Mouse (Mus musculus) forebrain, embryonic 13.5 days (tissue): ENCODE measurements at regions not wholly inside any gene's neighbourhood (a gene's known extent, or its start where the extent isn't known, plus 50 kb on each side); places are given as distances from the start of the nearest gene placed in this dataset.

ENCODE experiments used
- ATAC-seq: fragments of 200-750 bp; cut with Nextera tagmentation; 2 replicates; pipeline ENCODE4 v1.8.0; 2017
- H3K27ac ChIP-seq: fragments of 300-500 bp; sonication (generic); 2 replicates; pipeline ENCODE4 v1.5.1; 2015; ENCODE audit warnings: inconsistent platforms, mild to moderate bottlenecking, moderate library complexity
- H3K27me3 ChIP-seq: fragments of 300-500 bp; sonication (generic); 2 replicates; pipeline ENCODE4 v1.6.1; 2015; ENCODE audit warnings: mild to moderate bottlenecking, inconsistent platforms
- H3K36me3 ChIP-seq: fragments of 300-500 bp; sonication (generic); 2 replicates; pipeline ENCODE4 v1.6.1; 2015; ENCODE audit warnings: mild to moderate bottlenecking, inconsistent platforms; ENCODE audit not compliant: poor library complexity, severe bottlenecking
- H3K4me1 ChIP-seq: fragments of 300-500 bp; sonication (generic); 2 replicates; pipeline ENCODE4 v1.6.1; 2015; ENCODE audit warnings: inconsistent platforms
- H3K4me2 ChIP-seq: fragments of 300-500 bp; sonication (generic); 2 replicates; pipeline ENCODE4 v1.6.1; 2015; ENCODE audit warnings: inconsistent platforms, mild to moderate bottlenecking, moderate library complexity
- H3K4me3 ChIP-seq: fragments of 300-500 bp; sonication (generic); 2 replicates; pipeline ENCODE4 v1.5.1; 2015; ENCODE audit warnings: mild to moderate bottlenecking, inconsistent platforms
- H3K9ac ChIP-seq: fragments of 300-500 bp; sonication (generic); 2 replicates; pipeline ENCODE4 v1.6.1; 2015; ENCODE audit warnings: mild to moderate bottlenecking, inconsistent platforms
- H3K9me3 ChIP-seq: fragments of 300-500 bp; sonication (generic); replicated peaks from 2 replicates; pipeline ENCODE4 v1.6.1; 2016; ENCODE audit warnings: inconsistent platforms
- WGBS: fragments of 180-500 bp; shearing (Covaris S2); methylation state at CpG from one replicate; pipeline ENCODE4 v1.1.7; 2015; 5-methylcytosine and 5-hydroxymethylcytosine counted together

GRCm38 (mm10) chr1:121085101-121085727 lies 247.2 kb downstream of the Insig2 start:
- H3K27me3 ChIP-seq: peaks cover 23% of the 10 kb centered on the region
- peak overlapping the region; percentile 60; the same call in 1 of the 2 replicates for H3K27ac ChIP-seq
- 12% methylated on average over 2 of the region's 2 CpGs for WGBS
- no peaks in the 10 kb centered on the region for H3K36me3 ChIP-seq
- peaks cover 27% of the 10 kb centered on the region for H3K4me1 ChIP-seq
- H3K9ac ChIP-seq: no peak overlapping the region
- no peak overlapping the region for H3K4me3 ChIP-seq
- no peak overlapping the region for H3K4me2 ChIP-seq
- peak; percentile 78 for ATAC-seq
- no peaks in the 10 kb centered on the region for H3K9me3 ChIP-seq

GRCm38 (mm10) chr1:121087124-121087887 lies 245.1 kb downstream of the Insig2 start:
- Histone ChIP-seq H3K36me3 (no peaks in the 10 kb centered on the region), H3K4me2 (peak overlapping the region; percentile 16; the same call in 1 of the 2 replicates), H3K4me1 (peaks cover 27% of the 10 kb centered on the region), H3K27me3 (peaks cover 25% of the 10 kb centered on the region), H3K9ac (no peak overlapping the region), H3K4me3 (no peak overlapping the region), H3K9me3 (no peaks in the 10 kb centered on the region), H3K27ac (no peak overlapping the region)
- WGBS: 16% methylated on average over 7 of the region's 7 CpGs
- peak; percentile 77 for ATAC-seq

- H3K27ac ChIP-seq: no peak overlapping the region
- no peak overlapping the region for H3K4me3 ChIP-seq
- H3K9ac ChIP-seq: no peak overlapping the region
- H3K4me1 ChIP-seq: peaks cover 15% of the 10 kb centered on the region
- no peak overlapping the region for H3K4me2 ChIP-seq
- no peaks in the 10 kb centered on the region for H3K36me3 ChIP-seq
- ATAC-seq: no peak
- H3K9me3 ChIP-seq: no peaks in the 10 kb centered on the region
- 89% methylated on average over 4 of the region's 4 CpGs for WGBS
- H3K27me3 ChIP-seq: peaks cover 41% of the 10 kb centered on the region
Observed at GRCm38 (mm10) chr1:121090628-121091027, 241.8 kb downstream of the Insig2 start.

- 76% methylated on average over 5 of the region's 5 CpGs for WGBS
- peaks cover 57% of the 10 kb centered on the region for H3K27me3 ChIP-seq
Observed at GRCm38 (mm10) chr1:121092870-121093269, 239.5 kb downstream of the Insig2 start.

GRCm38 (mm10) chr1:121096551-121097550 lies 235.5 kb downstream of the Insig2 start:
- Histone ChIP-seq H3K27me3 (peaks cover 74% of the 10 kb centered on the region), H3K4me3 (peak overlapping the region; percentile 19), H3K9ac (no peak overlapping the region), H3K4me2 (peak overlapping the region; percentile 55), H3K36me3 (no peaks in the 10 kb centered on the region), H3K9me3 (no peaks in the 10 kb centered on the region), H3K27ac (no peak overlapping the region), H3K4me1 (peaks cover 16% of the 10 kb centered on the region)
- 1% methylated on average over 28 of the region's 28 CpGs for WGBS
- ATAC-seq: peak; percentile 41; the same call in 1 of the 2 replicates

More at GRCm38 (mm10) chr1:121092870-121093269, 239.5 kb downstream of the Insig2 start:
- Histone ChIP-seq H3K36me3 (no peaks in the 10 kb centered on the region), H3K4me1 (peaks cover 17% of the 10 kb centered on the region), H3K9me3 (no peaks in the 10 kb centered on the region), H3K4me3 (no peak overlapping the region), H3K9ac (no peak overlapping the region), H3K4me2 (no peak overlapping the region), H3K27ac (no peak overlapping the region)
- no peak for ATAC-seq

GRCm38 (mm10) chr1:121111776-121112344 lies 220.5 kb downstream of the Insig2 start:
- H3K4me2 ChIP-seq: no peak overlapping the region
- no peak overlapping the region for H3K9ac ChIP-seq
- 0 out of 2 replicates have a peak, but pooled peaks cover 2% of the 10 kb centered on the region for H3K27me3 ChIP-seq
- H3K36me3 ChIP-seq: no peaks in the 10 kb centered on the region
- no peak overlapping the region for H3K27ac ChIP-seq
- ATAC-seq: no peak
- WGBS: 37% methylated on average over 4 of the region's 4 CpGs
- H3K4me3 ChIP-seq: no peak overlapping the region
- H3K9me3 ChIP-seq: no peaks in the 10 kb centered on the region
- 0 out of 2 replicates have a peak, but pooled peaks cover 2% of the 10 kb centered on the region for H3K4me1 ChIP-seq

GRCm38 (mm10) chr1:121112464-121112863 lies 219.9 kb downstream of the Insig2 start:
- H3K27me3 ChIP-seq: 0 out of 2 replicates have a peak, but pooled peaks cover 2% of the 10 kb centered on the region
- H3K4me1 ChIP-seq: 0 out of 2 replicates have a peak, but pooled peaks cover 2% of the 10 kb centered on the region
- H3K4me2 ChIP-seq: no peak overlapping the region
- no peak overlapping the region for H3K4me3 ChIP-seq
- H3K9me3 ChIP-seq: no peaks in the 10 kb centered on the region
- H3K36me3 ChIP-seq: no peaks in the 10 kb centered on the region
- H3K9ac ChIP-seq: no peak overlapping the region
- ATAC-seq: no peak
- H3K27ac ChIP-seq: no peak overlapping the region
- WGBS: 57% methylated on average over 1 of the region's 1 CpGs

- Histone ChIP-seq H3K4me3 (no peak overlapping the region), H3K36me3 (no peaks in the 10 kb centered on the region), H3K9me3 (no peaks in the 10 kb centered on the region), H3K4me1 (0 out of 2 replicates have a peak, but pooled peaks cover 2% of the 10 kb centered on the region), H3K27me3 (0 out of 2 replicates have a peak, but pooled peaks cover 2% of the 10 kb centered on the region), H3K9ac (no peak overlapping the region), H3K27ac (no peak overlapping the region), H3K4me2 (no peak overlapping the region)
- no peak for ATAC-seq
- WGBS: 67% methylated on average over 5 of the region's 5 CpGs
Observed at GRCm38 (mm10) chr1:121116626-121117025, 215.8 kb downstream of the Insig2 start.

GRCm38 (mm10) chr1:121123436-121123835 lies 209.0 kb downstream of the Insig2 start:
- H3K9me3 ChIP-seq: no peaks in the 10 kb centered on the region
- H3K4me1 ChIP-seq: 0 out of 2 replicates have a peak, but pooled peaks cover 5% of the 10 kb centered on the region
- no peak for ATAC-seq
- H3K27me3 ChIP-seq: peaks cover 7% of the 10 kb centered on the region
- H3K9ac ChIP-seq: no peak overlapping the region
- H3K4me3 ChIP-seq: no peak overlapping the region
- no peaks in the 10 kb centered on the region for H3K36me3 ChIP-seq
- H3K4me2 ChIP-seq: no peak overlapping the region
- H3K27ac ChIP-seq: no peak overlapping the region

- H3K9ac ChIP-seq: no peak overlapping the region
- H3K36me3 ChIP-seq: no peaks in the 10 kb centered on the region
- no peak overlapping the region for H3K4me3 ChIP-seq
- peak; percentile 61 for ATAC-seq
- WGBS: 47% methylated on average over 4 of the region's 4 CpGs
- H3K9me3 ChIP-seq: no peaks in the 10 kb centered on the region
- no peaks in the 10 kb centered on the region for H3K4me1 ChIP-seq
- H3K27ac ChIP-seq: no peak overlapping the region
- peaks cover 13% of the 10 kb centered on the region; the same call in 1 of the 2 replicates for H3K27me3 ChIP-seq
- H3K4me2 ChIP-seq: no peak overlapping the region
Observed at GRCm38 (mm10) chr1:121136284-121136683, 196.1 kb downstream of the Insig2 start.

- ATAC-seq: no peak
- Histone ChIP-seq H3K4me2 (no peak overlapping the region), H3K4me1 (no peaks in the 10 kb centered on the region), H3K36me3 (no peaks in the 10 kb centered on the region), H3K9me3 (no peaks in the 10 kb centered on the region), H3K9ac (no peak overlapping the region), H3K4me3 (no peak overlapping the region), H3K27ac (no peak overlapping the region), H3K27me3 (peaks cover 13% of the 10 kb centered on the region; the same call in 1 of the 2 replicates)
- 91% methylated on average over 4 of the region's 4 CpGs for WGBS
Observed at GRCm38 (mm10) chr1:121136846-121137245, 195.5 kb downstream of the Insig2 start.
